Mouse (Mus musculus): ENCODE results near the gene Vmp1. TPM values are rescaled to one million over a fixed set of nuclear protein-coding genes. Genes with fewer than 3 reads are reported as not detected.

The Vmp1 gene
- polyA plus RNA-seq, 1 experiment from 2014 or later, result 80.8 TPM

GRCm38 (mm10) chr11:86578106-86578808, 105.4 kb downstream of the Vmp1 start:
- H3K4me3 ChIP-seq (replicated peaks), result no peak overlapping the region
- no peak for ATAC-seq (ENCODE audit: insufficient read depth)
- 70% methylated on average over 6 of the region's 6 CpGs for WGBS (ENCODE audit: insufficient replicate concordance)
- H3K27ac ChIP-seq (replicated peaks), result peak overlapping the region; percentile 87
- no peak overlapping the region for H3K9ac ChIP-seq
- H3K9me3 ChIP-seq (replicated peaks), result no peaks in the 10 kb centered on the region
- no peaks in the 10 kb centered on the region for H3K27me3 ChIP-seq
- no peaks in the 10 kb centered on the region; the same call in 1 of the 2 replicates for H3K36me3 ChIP-seq (replicated peaks)
- H3K4me1 ChIP-seq (replicated peaks), result peaks cover 80% of the 10 kb centered on the region
- no peak overlapping the region for H3K4me2 ChIP-seq

- peak overlapping the region; percentile 51 for H3K27ac ChIP-seq (replicated peaks)
- no peaks in the 10 kb centered on the region for H3K36me3 ChIP-seq (replicated peaks)
- ATAC-seq (ENCODE audit: insufficient read depth), result 0 out of 2 replicates have a peak, but pooled peaks have one; percentile 8
- no peak overlapping the region for H3K9ac ChIP-seq
- WGBS (ENCODE audit: insufficient replicate concordance), result 41% methylated on average over 4 of the region's 4 CpGs
- H3K4me1 ChIP-seq (replicated peaks), result peaks cover 71% of the 10 kb centered on the region
- H3K4me2 ChIP-seq, result no peak overlapping the region
- H3K27me3 ChIP-seq, result no peaks in the 10 kb centered on the region
- no peak overlapping the region for H3K4me3 ChIP-seq (replicated peaks)
- H3K9me3 ChIP-seq (replicated peaks), result no peaks in the 10 kb centered on the region
These were observed 106.4 kb downstream of the Vmp1 start for GRCm38 (mm10) chr11:86577231-86577630.

GRCm38 (mm10) chr11:86575632-86576378, 107.8 kb downstream of the Vmp1 start:
- no peaks in the 10 kb centered on the region for H3K27me3 ChIP-seq
- H3K4me2 ChIP-seq, result no peak overlapping the region
- no peak for ATAC-seq (ENCODE audit: insufficient read depth)
- H3K9ac ChIP-seq, result no peak overlapping the region
- no peak overlapping the region for H3K27ac ChIP-seq (replicated peaks)
- 78% methylated on average over 7 of the region's 7 CpGs for WGBS (ENCODE audit: insufficient replicate concordance)
- H3K36me3 ChIP-seq (replicated peaks), result no peaks in the 10 kb centered on the region
- H3K4me1 ChIP-seq (replicated peaks), result peaks cover 66% of the 10 kb centered on the region
- no peak overlapping the region for H3K4me3 ChIP-seq (replicated peaks)
- H3K9me3 ChIP-seq (replicated peaks), result no peaks in the 10 kb centered on the region

GRCm38 (mm10) chr11:86574408-86574807, 109.2 kb downstream of the Vmp1 start:
- 47% methylated on average over 2 of the region's 2 CpGs for WGBS (ENCODE audit: insufficient replicate concordance)
- H3K4me1 ChIP-seq (replicated peaks), result peaks cover 52% of the 10 kb centered on the region
- no peaks in the 10 kb centered on the region for H3K27me3 ChIP-seq
- H3K27ac ChIP-seq (replicated peaks), result 0 out of 2 replicates have a peak overlapping the region, but pooled peaks have one; percentile 41
- no peak overlapping the region for H3K9ac ChIP-seq
- H3K36me3 ChIP-seq (replicated peaks), result no peaks in the 10 kb centered on the region
- no peaks in the 10 kb centered on the region for H3K9me3 ChIP-seq (replicated peaks)
- no peak overlapping the region for H3K4me2 ChIP-seq
- H3K4me3 ChIP-seq (replicated peaks), result no peak overlapping the region
- no peak for ATAC-seq (ENCODE audit: insufficient read depth)

GRCm38 (mm10) chr11:86573646-86574231, 109.9 kb downstream of the Vmp1 start:
- H3K36me3 ChIP-seq (replicated peaks), result no peaks in the 10 kb centered on the region
- H3K4me1 ChIP-seq (replicated peaks), result peaks cover 45% of the 10 kb centered on the region
- no peak for ATAC-seq (ENCODE audit: insufficient read depth)
- H3K9me3 ChIP-seq (replicated peaks), result no peaks in the 10 kb centered on the region
- no peak overlapping the region for H3K9ac ChIP-seq
- H3K27ac ChIP-seq (replicated peaks), result 0 out of 2 replicates have a peak overlapping the region, but pooled peaks have one; percentile 41
- H3K4me2 ChIP-seq, result no peak overlapping the region
- H3K27me3 ChIP-seq, result no peaks in the 10 kb centered on the region
- H3K4me3 ChIP-seq (replicated peaks), result no peak overlapping the region
- 79% methylated on average over 6 of the region's 6 CpGs for WGBS (ENCODE audit: insufficient replicate concordance)

GRCm38 (mm10) chr11:86572623-86573022, 111.0 kb downstream of the Vmp1 start:
- H3K27ac ChIP-seq (replicated peaks), result no peak overlapping the region
- H3K9ac ChIP-seq, result no peak overlapping the region
- no peaks in the 10 kb centered on the region for H3K9me3 ChIP-seq (replicated peaks)
- H3K4me2 ChIP-seq, result no peak overlapping the region
- 50% methylated on average over 2 of the region's 2 CpGs for WGBS (ENCODE audit: insufficient replicate concordance)
- no peak for ATAC-seq (ENCODE audit: insufficient read depth)
- H3K27me3 ChIP-seq, result no peaks in the 10 kb centered on the region
- H3K4me1 ChIP-seq (replicated peaks), result peaks cover 36% of the 10 kb centered on the region
- H3K36me3 ChIP-seq (replicated peaks), result no peaks in the 10 kb centered on the region
- no peak overlapping the region for H3K4me3 ChIP-seq (replicated peaks)

GRCm38 (mm10) chr11:86571871-86572270, 111.8 kb downstream of the Vmp1 start:
- Histone ChIP-seq H3K9ac (no peak overlapping the region), H3K4me1 (replicated peaks) (peaks cover 28% of the 10 kb centered on the region), H3K27ac (replicated peaks) (no peak overlapping the region), H3K36me3 (replicated peaks) (peaks cover 6% of the 10 kb centered on the region; the same call in 1 of the 2 replicates), H3K4me3 (replicated peaks) (no peak overlapping the region), H3K4me2 (no peak overlapping the region), H3K27me3 (no peaks in the 10 kb centered on the region), H3K9me3 (replicated peaks) (no peaks in the 10 kb centered on the region)
- 62% methylated on average over 4 of the region's 4 CpGs for WGBS (ENCODE audit: insufficient replicate concordance)
- no peak for ATAC-seq (ENCODE audit: insufficient read depth)

- peaks cover 6% of the 10 kb centered on the region; the same call in 1 of the 2 replicates for H3K36me3 ChIP-seq (replicated peaks)
- 56% methylated on average over 15 of the region's 15 CpGs for WGBS (ENCODE audit: insufficient replicate concordance)
- no peak overlapping the region for H3K4me2 ChIP-seq
- no peak for ATAC-seq (ENCODE audit: insufficient read depth)
- H3K27ac ChIP-seq (replicated peaks), result 0 out of 2 replicates have a peak overlapping the region, but pooled peaks have one; percentile 29
- no peaks in the 10 kb centered on the region for H3K27me3 ChIP-seq
- no peak overlapping the region for H3K9ac ChIP-seq
- H3K9me3 ChIP-seq (replicated peaks), result no peaks in the 10 kb centered on the region
- no peak overlapping the region for H3K4me3 ChIP-seq (replicated peaks)
- H3K4me1 ChIP-seq (replicated peaks), result peaks cover 27% of the 10 kb centered on the region
These were observed 112.4 kb downstream of the Vmp1 start for GRCm38 (mm10) chr11:86571047-86571855.

- ATAC-seq (ENCODE audit: insufficient read depth), result no peak
- Histone ChIP-seq H3K9me3 (replicated peaks) (no peaks in the 10 kb centered on the region), H3K27me3 (no peaks in the 10 kb centered on the region), H3K9ac (no peak overlapping the region), H3K4me1 (replicated peaks) (peaks cover 17% of the 10 kb centered on the region), H3K4me3 (replicated peaks) (no peak overlapping the region), H3K36me3 (replicated peaks) (peaks cover 11% of the 10 kb centered on the region), H3K27ac (replicated peaks) (no peak overlapping the region), H3K4me2 (no peak overlapping the region)
- WGBS (ENCODE audit: insufficient replicate concordance), result 62% methylated on average over 9 of the region's 9 CpGs
These were observed 113.3 kb downstream of the Vmp1 start for GRCm38 (mm10) chr11:86570261-86570746.

- H3K9me3 ChIP-seq (replicated peaks), result no peaks in the 10 kb centered on the region
- peaks cover 9% of the 10 kb centered on the region for H3K4me1 ChIP-seq (replicated peaks)
- WGBS (ENCODE audit: insufficient replicate concordance), result 56% methylated on average over 3 of the region's 3 CpGs
- H3K4me2 ChIP-seq, result no peak overlapping the region
- no peak overlapping the region for H3K9ac ChIP-seq
- no peak overlapping the region for H3K4me3 ChIP-seq (replicated peaks)
- no peak for ATAC-seq (ENCODE audit: insufficient read depth)
- H3K27ac ChIP-seq (replicated peaks), result no peak overlapping the region
- H3K36me3 ChIP-seq (replicated peaks), result peaks cover 15% of the 10 kb centered on the region
- H3K27me3 ChIP-seq, result no peaks in the 10 kb centered on the region
These were observed 115.2 kb downstream of the Vmp1 start for GRCm38 (mm10) chr11:86568425-86568824.
